Mouse (Mus musculus) urinary bladder, postnatal 25 days (tissue): ENCODE measurements around the gene Tmem222.

Source experiments
- DNase-seq: peaks from one replicate; pipeline ENCODE4 v3.0.0; 2022; ENCODE audit warnings: low spot score

Gene Tmem222

DNA sequence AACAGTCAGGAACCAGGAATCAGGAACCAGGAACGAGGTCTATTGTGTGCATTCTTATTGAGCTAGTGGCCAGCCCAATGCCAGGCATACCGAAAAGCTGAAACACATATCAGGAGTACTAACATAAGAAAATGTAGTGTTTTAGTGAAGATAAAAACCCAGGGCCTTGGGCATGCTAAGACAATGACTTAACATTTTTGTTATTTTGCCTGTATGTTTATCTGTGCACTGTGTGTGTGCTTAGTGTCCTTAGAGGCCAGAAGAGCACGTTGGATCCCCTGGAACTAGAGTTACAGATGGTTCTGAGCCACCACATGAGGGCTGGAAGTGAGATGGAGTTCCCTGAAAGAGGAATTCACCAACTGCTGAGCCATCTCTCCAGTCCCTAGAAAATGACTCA lies 7.7 kb upstream of the Tmem222 start:
- DNase-seq, result no peak

DNA sequence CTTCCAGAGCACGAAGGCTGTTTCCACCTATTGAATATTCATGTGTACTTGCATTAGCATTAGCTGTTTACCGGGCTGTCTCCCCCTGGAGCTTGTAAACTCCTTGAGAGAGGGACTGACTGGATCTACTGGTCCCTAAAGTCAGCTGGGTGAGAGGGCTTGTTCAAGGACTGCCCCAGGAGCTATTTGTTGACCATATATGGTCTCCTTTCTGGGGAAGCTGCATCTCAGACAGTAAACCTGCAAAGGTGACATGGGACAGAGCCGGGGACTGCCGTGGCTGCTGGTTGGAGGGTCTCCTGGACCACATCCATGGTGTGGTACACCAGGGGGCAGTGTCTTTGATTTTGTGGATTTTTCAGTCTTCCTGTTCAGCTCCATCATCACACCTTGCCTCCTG lies 5.1 kb upstream of the Tmem222 start:
- DNase-seq, result no peak

DNA sequence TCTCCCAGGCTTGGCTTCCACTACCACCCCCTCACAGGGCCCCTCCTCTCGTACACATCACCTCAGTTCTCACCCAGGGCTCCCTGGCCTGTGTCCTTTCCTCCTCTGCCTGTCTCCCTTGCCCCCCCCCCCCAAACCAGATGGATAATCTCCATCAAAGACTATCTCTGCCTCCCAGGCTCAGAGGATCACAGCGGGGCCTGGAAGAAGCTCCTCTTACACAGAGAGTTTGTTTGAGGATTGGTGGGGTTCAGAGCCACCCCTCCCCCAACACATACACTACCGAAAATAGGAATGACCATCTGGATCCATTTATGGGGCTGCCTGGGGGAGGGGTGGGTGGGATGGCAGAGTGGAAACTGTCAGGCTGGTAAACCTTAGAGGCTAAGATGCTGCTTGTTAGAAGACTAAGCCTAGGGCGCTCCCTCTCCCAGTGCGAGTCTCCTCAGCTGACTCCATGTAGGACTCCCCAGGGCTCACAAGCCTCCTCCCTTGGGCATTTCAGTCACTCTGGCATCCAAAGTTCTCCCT lies 4.4 kb upstream of the Tmem222 start:
- no peak for DNase-seq

DNA sequence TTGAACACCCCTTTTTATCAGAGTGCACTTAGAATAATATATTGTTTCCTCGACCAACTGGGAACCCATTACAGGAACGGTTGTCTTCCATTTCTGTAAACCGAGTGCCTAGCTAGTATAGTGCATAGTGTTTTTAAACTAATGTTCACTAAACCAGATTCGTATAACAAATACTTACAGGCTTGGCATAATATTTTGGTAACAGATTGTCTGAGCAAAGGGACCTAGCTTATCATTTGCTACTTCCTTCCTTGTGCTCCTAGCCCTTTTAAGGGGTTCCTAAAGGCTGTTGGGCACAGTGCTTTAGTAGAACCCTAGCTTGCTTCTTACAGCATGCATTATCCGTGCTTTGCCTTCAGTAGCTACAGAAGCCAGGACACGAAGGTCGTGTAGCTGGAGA lies 3.9 kb upstream of the Tmem222 start:
- no peak for DNase-seq

DNA sequence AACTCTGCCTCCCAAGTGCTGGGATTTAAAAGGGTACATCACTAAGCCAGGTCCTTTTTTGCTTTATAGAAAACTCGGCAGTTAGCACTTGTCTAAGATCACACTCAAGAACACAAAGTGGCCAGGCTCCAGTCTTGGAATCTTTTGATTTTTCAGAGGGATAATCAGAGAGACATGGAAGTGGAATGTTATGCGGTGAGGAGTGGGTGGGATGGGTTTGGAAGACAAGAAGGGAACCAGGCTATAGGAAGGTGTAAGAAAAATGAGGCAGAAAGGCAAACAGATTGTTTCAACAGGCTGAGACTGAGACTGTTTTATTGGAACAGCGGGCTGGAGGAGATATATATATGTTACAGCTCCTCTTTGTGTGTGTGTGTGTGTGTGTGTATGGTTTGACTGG lies 890 bp upstream of the Tmem222 start:
- DNase-seq, result no peak

DNA sequence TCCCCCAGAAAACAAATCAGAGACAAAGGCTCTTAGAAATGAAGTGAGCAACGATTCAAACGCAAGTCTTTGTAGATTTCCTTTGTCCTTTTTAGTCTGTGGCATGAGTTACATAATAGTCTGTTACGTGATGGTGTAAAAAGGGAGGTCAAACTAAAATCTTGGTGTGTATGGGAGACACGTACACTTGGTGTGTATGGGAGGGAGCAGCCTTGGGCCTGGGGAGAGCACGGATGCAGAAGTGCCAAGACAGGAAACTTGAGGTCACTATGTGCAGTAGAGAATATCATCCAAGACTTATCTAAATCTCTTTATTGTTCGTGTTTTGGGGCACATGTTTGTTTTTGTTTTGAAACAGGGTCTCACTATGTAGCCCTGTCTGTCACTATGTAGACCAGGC lies 475 bp upstream of the Tmem222 start:
- DNase-seq, result no peak

DNA sequence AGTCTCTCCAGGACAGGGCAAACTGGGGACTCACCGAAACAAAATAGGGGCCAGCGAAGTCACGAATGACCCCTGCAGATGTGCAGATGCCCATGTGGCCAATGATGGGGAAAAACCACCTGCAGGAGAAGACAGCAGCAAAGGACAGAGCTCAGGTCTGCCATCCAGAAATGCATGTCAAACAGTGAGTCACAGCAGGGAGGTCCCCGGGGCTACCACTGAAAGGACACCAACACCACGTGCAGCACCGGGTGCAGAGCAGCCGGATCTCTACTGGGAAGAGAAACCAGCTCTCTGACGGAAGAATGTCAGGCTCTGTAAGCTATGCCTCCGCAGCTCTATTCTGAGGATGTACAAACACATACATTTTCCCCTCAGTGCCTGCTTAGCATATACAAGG lies 6.7 kb downstream of the Tmem222 start:
- DNase-seq, result no peak

DNA sequence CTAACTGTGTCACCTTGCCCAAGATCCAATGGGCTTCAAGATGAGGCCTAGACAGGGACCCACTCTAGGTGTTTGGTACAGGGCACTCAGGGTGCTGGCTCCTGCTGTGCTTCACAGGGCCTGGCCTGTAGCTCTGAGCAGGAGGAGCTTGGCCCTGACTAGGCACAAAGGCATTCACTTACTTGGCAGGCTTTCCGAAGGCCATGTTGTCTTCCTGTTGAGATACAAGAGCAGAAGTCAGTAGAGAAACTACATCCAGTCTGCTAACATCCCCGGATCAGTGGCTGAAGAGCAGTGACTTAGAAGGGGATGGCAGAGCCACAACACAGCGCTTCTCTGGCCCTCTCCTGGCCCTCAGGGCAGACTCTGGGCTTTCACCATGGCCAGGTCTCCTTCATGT lies 8.0 kb downstream of the Tmem222 start:
- DNase-seq, result no peak

DNA sequence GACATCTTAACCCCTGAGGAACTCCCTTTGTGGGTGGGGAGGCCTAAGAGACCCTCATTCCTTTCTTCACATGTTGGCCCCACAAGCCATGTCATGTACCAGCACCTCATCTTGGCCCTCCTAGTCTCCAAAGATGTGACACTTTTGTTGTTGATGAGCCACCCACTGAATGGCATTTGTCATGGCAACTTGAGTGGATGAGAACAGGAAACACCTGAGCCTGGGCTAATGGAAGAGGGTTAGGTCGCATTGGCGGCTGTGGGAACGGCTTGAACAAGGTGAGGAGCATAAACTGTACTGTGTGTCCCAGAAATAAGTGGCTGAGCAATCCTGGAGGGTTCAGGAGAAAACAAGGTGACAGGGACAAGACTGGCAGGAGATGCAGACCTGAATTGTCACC lies 8.7 kb downstream of the Tmem222 start:
- no peak for DNase-seq

DNA sequence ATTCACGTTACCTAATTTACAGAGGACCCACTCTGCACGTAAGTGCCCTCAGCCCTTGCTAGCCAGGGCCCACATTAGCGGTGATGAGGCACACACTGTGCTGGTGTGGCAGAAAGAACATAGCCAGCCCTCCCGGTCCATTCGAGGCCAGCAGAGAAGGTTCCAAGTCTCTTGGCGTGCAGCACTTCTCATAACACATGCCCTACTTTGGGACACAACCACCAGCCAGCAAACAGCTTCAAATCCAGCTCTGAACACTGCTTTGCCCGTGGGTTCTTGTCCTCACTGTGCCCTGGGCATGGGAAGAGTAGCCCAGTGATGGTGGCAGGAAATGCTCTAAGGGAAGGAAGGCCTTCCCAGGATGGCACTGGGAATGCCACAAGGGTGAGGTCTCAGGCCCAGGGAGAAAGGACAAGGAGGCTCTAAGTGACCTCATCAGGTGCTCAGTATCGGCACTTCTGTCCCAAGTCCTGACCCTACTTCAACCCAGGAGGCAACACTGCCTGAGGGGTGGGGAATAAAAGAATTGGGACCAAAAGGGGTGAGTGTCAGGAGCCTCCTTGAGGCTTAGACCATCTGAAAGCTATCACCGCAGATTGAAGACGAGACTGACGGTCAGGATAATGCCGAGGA lies 11.2 kb downstream of the Tmem222 start:
- DNase-seq, result no peak

DNA sequence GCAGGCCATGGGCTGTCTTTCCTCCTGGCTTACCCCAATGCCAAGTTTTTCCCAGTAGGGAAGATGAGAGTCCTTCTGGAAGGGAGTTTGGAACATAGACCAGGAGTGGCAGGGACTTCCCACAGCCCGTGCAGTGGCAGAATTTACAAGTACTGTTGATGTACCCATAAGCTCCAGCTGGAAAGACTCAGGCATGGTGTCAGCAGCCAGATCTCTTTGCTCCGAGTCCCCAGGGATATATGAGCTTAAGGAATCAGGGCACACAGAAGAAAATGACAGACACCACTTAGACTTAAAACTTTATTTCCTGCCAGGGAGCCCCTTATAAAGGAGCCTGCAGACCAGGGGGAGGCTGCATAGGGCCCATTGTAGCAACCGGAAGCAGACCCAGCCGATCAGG lies 11.8 kb downstream of the Tmem222 start:
- DNase-seq, result no peak

DNA sequence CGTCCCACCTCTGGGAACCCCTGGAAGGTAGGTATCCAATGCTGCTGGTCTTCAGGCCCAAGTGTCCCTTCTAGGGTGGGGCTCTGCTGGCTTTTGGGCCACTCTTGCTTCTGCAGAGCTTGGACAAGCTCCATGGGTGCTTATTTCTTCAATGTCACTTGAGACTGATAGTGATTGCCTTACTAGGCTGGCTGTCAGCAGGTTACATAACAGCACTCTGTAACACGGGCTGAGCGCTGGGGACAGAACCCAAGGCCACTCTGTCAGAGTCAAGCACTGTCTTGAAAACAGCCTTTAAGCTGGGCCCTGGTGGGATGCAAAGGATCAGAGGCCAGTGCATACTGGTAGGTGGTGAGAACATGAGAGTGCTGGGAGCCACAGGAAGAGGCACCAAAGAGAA lies 12.3 kb downstream of the Tmem222 start:
- no peak for DNase-seq

DNA sequence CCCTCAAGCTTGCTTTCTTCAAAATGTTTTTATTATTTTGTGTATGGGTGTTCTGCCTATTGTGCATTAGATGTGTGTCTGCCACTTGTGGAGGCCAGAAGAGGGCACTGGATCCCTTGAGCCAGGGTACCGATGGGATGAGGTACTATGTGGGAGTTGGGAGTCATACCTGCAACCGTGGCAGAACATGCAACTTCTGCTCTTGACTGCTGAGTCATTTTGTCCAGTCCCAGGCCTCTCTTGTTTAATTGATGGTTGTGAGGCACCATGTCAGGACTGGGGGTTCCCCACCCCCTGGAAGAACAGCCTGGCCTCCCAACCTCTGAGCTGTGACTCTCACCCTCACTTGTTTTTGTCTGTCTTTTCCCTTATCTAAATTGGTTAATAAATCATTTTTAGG lies 13.0 kb downstream of the Tmem222 start:
- no peak for DNase-seq

DNA sequence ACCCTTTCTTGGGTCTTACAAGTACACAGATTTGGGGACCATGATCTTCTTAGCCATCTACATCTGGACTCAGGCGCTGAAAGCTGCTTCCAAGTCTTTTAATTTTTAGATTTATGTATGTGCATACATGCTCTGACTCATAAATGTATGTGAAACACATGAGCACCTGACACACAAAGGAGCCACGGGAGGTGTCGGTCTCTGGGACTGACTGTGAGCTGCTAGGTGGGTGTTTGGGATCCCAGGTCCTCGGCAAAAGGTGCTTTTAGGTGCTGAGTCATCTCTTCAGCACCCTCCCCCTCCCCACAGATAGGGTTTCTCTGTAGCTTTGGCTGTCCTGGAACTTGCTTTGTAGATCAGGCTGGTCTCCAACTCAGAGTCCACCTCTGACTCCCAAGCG lies 13.8 kb downstream of the Tmem222 start:
- no peak for DNase-seq

DNA sequence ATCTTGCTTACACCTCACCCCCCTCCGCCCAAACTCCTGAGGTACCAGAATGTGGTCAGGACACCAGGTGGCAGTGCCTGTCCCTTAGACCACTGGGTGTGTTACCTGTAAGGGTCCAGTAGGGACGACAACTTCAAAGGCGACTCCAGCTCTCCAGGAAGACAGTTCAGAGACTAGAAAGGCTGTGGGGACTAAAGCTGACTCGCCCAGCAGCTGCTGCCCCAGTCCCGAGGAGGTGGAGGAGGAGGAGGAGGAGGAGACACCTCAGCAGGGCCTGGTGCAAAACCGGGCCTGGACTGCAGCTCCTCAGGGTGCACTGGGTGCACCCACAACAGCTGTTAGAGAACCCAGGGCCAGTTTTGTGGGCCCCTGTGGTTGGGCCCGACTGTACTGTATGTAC lies 14.7 kb downstream of the Tmem222 start, which contains the start of gene Sytl1:
Sytl1 (minus strand) TSS at position 232 of the 400 bp plus-strand sequence.
- no peak for DNase-seq

DNA sequence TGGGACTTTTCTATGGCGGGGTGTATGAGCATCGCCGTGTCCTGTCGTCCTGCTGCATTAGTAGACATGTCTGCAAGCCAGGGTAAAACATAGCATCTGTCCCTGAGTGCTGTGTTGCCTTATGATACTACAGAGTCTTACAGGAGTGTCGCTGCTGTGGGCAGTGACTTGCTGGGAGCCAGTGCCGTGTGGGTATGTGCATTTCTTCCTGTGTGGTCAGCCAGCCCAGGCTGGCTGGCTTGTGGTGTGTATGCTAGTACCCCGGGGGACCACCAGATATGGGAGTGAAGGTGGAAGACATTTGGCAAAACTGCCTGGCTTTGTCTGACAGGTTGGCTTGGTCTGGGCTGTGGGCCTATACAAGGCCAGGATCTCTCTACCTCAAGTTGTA lies 15.2 kb downstream of the Tmem222 start:
- DNase-seq, result no peak

DNA sequence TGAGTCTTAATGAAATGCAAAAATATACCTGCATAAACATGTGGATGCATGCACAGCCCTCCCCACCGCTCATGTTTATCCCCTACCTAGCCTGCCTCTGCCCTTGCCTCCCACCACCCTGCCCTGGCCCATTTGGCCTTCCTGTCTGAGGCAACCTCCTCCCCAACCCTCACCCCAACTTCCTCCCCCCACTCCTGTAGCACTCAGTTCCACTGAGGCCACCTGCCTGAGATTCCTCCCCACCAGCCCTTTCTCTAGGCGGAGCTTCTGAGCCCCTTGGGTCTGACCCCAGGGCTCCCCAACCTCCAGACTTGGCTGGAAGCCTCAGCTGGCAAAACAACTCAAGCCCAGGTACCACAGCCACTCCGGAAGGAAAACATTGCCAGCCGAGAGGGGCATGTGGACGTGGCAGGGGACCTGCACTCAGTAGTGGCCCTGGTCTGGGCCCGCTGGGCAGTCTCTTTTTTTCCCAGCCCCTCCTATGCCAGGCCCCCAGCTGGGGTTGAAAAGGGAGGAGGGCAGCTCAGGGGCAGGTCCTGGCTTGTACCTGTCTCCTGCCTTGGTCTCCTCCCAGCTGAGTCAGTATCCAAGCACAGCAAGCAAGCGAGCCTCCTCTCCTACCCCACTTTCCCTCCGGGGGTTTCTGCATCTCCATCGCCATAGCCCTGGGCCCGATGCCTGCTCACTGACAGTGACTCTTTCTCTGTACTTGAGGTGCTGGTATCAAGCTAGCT lies 15.8 kb downstream of the Tmem222 start:
- no peak for DNase-seq

DNA sequence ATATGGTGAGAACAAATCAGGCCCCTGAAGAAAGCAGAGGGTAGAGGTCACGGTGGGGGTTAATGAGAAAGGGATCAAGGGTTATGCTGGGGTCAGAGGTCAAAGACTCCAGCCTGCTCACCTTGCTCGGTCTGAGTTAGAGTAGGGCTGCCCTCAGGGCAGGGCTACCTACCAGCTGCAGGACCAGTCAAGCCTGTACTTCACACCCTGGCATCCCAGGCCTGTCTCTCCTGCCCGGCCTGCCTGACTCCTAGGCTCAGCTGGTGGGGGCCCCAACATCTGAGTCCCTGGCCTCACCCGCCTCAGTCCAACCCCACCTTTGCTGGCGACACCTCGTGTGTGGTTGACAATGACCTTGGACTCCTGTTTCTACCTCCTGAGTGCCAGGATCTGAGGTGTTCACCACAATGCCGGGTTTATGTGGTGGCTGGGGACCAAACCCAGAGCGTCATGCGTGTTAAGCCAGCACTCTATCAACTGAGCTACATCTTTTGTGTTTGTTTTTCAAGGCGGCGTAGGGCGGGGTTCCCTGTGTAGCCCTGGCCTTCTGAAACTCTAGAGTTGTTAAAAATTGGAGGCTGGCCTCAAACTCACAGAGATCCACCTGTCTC lies 19.7 kb downstream of the Tmem222 start:
- DNase-seq, result peak; percentile 56

DNA sequence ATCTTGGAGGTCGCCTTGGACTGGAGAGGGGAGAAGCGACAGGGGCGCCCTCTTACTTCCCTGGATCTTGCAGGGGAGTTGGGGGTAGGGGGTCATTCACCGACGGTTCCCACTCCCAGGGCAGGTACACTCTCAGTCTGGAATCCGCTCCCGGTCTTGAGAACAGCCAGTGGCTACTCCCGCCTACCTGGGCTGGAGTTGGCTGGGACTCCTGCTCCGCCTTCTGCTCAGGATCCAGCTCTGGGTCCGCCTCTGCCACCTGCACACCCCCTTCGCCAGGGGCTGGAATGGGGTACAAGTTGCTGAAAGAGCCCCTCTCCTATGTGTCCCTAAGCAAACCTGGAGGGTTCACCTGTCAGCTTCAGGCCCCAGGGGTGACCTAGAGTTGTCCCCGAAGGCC lies 20.4 kb downstream of the Tmem222 start:
- DNase-seq, result no peak

DNA sequence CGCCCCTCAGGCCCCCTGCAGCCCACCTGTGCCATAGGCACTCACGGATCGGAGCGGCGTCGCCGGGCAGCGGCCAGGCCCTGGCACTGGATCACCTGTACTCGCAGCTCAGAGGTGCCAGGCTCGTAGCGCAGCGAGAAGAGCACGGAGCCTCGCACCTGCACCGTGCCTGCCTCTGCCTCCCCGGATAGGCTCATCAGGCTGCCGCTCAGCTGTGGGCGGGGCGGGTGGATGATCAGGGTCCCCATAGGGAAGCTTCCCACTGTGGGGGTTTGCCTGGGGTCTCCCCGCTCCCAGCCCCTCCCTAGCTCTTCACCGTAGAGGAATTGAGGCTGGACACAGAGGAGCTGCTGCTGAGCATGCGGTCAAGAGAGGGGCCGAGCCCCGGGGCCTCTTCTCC lies 20.8 kb downstream of the Tmem222 start:
- DNase-seq, result no peak

DNA sequence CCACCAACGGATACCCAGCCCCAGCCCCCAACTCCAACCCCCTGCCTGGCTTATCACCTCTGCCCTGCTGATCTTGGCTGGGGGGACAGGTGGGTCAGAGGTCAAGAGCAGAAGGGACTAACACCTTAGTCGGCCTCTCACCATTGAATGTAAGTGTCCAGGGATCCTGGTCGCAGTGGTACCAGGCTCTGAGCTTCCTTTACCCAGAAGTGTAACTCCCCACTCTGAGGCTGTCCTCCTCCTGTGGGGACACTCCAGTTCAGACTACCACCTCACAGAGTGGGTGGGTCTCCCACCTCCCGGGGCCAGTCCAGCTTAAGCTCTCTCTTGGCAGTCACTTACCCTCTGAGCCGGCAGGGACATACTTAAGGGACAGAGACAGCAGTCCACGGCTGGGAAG lies 22.2 kb downstream of the Tmem222 start:
- DNase-seq, result no peak

DNA sequence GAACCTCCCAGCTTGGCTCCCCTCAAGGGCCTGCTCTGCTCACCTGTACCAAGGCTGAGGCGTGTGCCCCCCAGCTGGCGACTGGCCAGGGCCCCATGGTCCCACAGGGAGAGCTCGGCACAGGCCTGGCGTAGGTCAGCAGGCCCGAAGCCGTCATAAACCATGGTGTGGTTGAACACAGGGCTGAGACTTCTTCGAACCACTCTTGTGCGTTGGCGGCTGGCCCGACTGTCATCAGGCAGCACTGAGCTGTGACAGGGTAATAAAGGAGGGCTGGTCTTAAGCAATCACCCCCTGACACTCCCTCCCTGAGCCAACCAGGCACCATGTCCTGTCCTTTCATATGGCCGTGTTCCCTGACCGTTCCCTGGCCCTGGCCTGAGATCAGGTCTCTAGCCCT lies 24.2 kb downstream of the Tmem222 start:
- no peak for DNase-seq

DNA sequence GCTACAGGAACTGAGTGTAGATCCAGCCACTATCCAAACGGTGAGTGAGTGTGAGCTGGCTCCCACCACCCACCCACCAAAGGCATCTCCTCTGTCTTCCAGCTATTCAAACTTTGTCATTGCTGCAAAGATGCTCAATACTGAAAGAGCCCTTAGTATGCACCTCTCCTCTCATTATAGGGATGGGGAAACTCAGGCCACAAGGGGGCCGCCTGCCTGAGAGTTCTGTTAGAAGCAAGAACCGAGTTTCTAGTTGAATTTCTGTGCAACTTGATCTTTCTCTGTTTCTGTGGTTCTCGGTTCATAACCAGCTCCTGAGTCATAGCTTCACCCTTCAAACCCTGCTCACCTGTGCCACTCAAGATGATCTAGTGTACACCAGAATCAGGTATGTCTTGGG lies 25.5 kb downstream of the Tmem222 start:
- no peak for DNase-seq
